17 mouse cellular contexts compared by ENCODE assay signal in genomic region chr4:58146676-58147075, GRCm38 (mm10). TPM values are rescaled to one million over a fixed set of nuclear protein-coding genes. Genes with fewer than 3 reads are reported as not detected.
DNase-seq lines count a peak whose midpoint lies in the region; ATAC-seq and TF ChIP-seq lines count a peak whose summit lies in the region.
"Had no signal": no experiment of that assay in that cellular context is flagged by ENCODE, and none has a peak within 500 bp of the region (broad histone marks: within the 10 kb centered on the region; RNA-seq: fewer than 3 reads in every experiment).

No protein-coding gene starts in this region.

- no peak overlapping the region for H3K27ac ChIP-seq in intestine, postnatal 0 days (ENCODE audit: low read depth, low read length)
- H3K27ac ChIP-seq in intestine, embryonic 15.5 days = no peak overlapping the region
- no peak overlapping the region for H3K27ac ChIP-seq in midbrain, postnatal 0 days (ENCODE audit: low read depth, low read length)
- no peak overlapping the region for H3K27ac ChIP-seq in midbrain, embryonic 14.5 days (replicated peaks; ENCODE audit: low read depth, low read length)
- H3K27ac ChIP-seq: heart, embryonic 15.5 days; hindbrain, embryonic 15.5 days; limb, embryonic 15.5 days; macrophage; neural tube, embryonic 15.5 days had no signal

- no peaks in the 10 kb centered on the region for H3K9me3 ChIP-seq in intestine, postnatal 0 days (ENCODE audit: control insufficient read depth)
- no peaks in the 10 kb centered on the region for H3K9me3 ChIP-seq in intestine, embryonic 15.5 days
- H3K9me3 ChIP-seq in midbrain, postnatal 0 days (ENCODE audit: low read length) = no peaks in the 10 kb centered on the region
- H3K9me3 ChIP-seq in midbrain, embryonic 14.5 days (ENCODE audit: control insufficient read depth, low read length) = no peaks in the 10 kb centered on the region
- H3K9me3 ChIP-seq: heart, embryonic 15.5 days; hindbrain, embryonic 15.5 days; limb, embryonic 15.5 days; neural tube, embryonic 15.5 days had no signal

- peak; percentile 35 for TF ChIP-seq CTCF in intestine, postnatal 0 days (IDR thresholded peaks at IDR 0.05; ENCODE audit: low read depth)
- peak; percentile 36; the same call in 1 of the 2 replicates for TF ChIP-seq CTCF in midbrain, postnatal 0 days (IDR thresholded peaks at IDR 0.05)
- peak; percentile 48 for TF ChIP-seq CTCF in Patski (IDR thresholded peaks at IDR 0.05)

- DNase-seq in midbrain, postnatal 0 days (ENCODE audit: low spot score) = no peak
- DNase-seq in midbrain, embryonic 14.5 days = no peak
- DNase-seq in Patski (ENCODE audit: low read depth, low spot score) = no peak
- peak; percentile 43 for DNase-seq in thymus, postnatal 4 days
- DNase-seq in kidney, adult 8-10 months = no peak
- DNase-seq: adrenal gland, adult 8-10 months; gastrocnemius, postnatal 36 days; spleen, adult 18-20 months had no signal

- H3K36me3 ChIP-seq in intestine, postnatal 0 days (ENCODE audit: control insufficient read depth, insufficient read depth) = no peaks in the 10 kb centered on the region
- H3K36me3 ChIP-seq in intestine, embryonic 15.5 days = no peaks in the 10 kb centered on the region; the same call in 1 of the 2 replicates
- no peaks in the 10 kb centered on the region for H3K36me3 ChIP-seq in midbrain, postnatal 0 days (ENCODE audit: insufficient read depth, low read length)
- no peaks in the 10 kb centered on the region for H3K36me3 ChIP-seq in midbrain, embryonic 14.5 days (ENCODE audit: control insufficient read depth, insufficient read depth, low read length)
- H3K36me3 ChIP-seq: heart, embryonic 15.5 days; hindbrain, embryonic 15.5 days; limb, embryonic 15.5 days; neural tube, embryonic 15.5 days had no signal

- ATAC-seq in intestine, postnatal 0 days = no peak
- no peak for ATAC-seq in intestine, embryonic 15.5 days
- no peak for ATAC-seq in midbrain, postnatal 0 days (ENCODE audit: low FRiP score)
- no peak for ATAC-seq in midbrain, embryonic 14.5 days (ENCODE audit: low FRiP score, low TSS enrichment)
- no peak for ATAC-seq in Patski
- ATAC-seq: forebrain, embryonic 16.5 days had no signal

- WGBS in intestine, postnatal 0 days = 95% methylated on average over 2 of the region's 2 CpGs
- WGBS in intestine, embryonic 15.5 days = 97% methylated on average over 2 of the region's 2 CpGs
- 99% methylated on average over 2 of the region's 2 CpGs for WGBS in midbrain, postnatal 0 days
- WGBS in midbrain, embryonic 14.5 days = 94% methylated on average over 2 of the region's 2 CpGs

- no peaks in the 10 kb centered on the region for H3K27me3 ChIP-seq in intestine, postnatal 0 days (replicated peaks; ENCODE audit: control insufficient read depth, insufficient read depth, low read length)
- H3K27me3 ChIP-seq in intestine, embryonic 15.5 days (replicated peaks) = no peaks in the 10 kb centered on the region
- H3K27me3 ChIP-seq in midbrain, postnatal 0 days (ENCODE audit: insufficient read depth, low read length) = no peaks in the 10 kb centered on the region
- no peaks in the 10 kb centered on the region for H3K27me3 ChIP-seq in midbrain, embryonic 14.5 days (ENCODE audit: control insufficient read depth, insufficient read depth, low read length)
- no peaks in the 10 kb centered on the region for H3K27me3 ChIP-seq in Patski
- H3K27me3 ChIP-seq: heart, embryonic 15.5 days; hindbrain, embryonic 15.5 days; limb, embryonic 15.5 days; neural tube, embryonic 15.5 days had no signal

- CTCF ChIA-PET in Patski (lab: Charles Lee) = interaction anchor here (1.1 kb wide), 1 partner anchor 22 kb away, joined by 4 read pairs; no protein-coding TSS in a partner anchor

- in situ Hi-C loops in Patski (cut with MboI; ENCODE audit: low pct_unique_long_range_greater_than_20kb) = no loop called here

- POLR2A ChIA-PET in Patski (lab: Charles Lee) = no interaction called here

- H3K4me2 ChIP-seq in intestine, postnatal 0 days (replicated peaks; ENCODE audit: low read depth) = no peak overlapping the region
- no peak overlapping the region for H3K4me2 ChIP-seq in intestine, embryonic 15.5 days (replicated peaks)
- no peak overlapping the region for H3K4me2 ChIP-seq in midbrain, postnatal 0 days (ENCODE audit: low read depth, low read length, poor library complexity, severe bottlenecking)
- H3K4me2 ChIP-seq in midbrain, embryonic 14.5 days (ENCODE audit: low read length) = no peak overlapping the region
- H3K4me2 ChIP-seq: heart, embryonic 15.5 days; hindbrain, embryonic 15.5 days; limb, embryonic 15.5 days; neural tube, embryonic 15.5 days had no signal

- no peak overlapping the region for H3K9ac ChIP-seq in intestine, postnatal 0 days (ENCODE audit: low read depth, low read length)
- no peak overlapping the region for H3K9ac ChIP-seq in intestine, embryonic 15.5 days
- H3K9ac ChIP-seq in midbrain, postnatal 0 days (replicated peaks; ENCODE audit: low read length, poor library complexity, severe bottlenecking) = no peak overlapping the region
- H3K9ac ChIP-seq in midbrain, embryonic 14.5 days (replicated peaks; ENCODE audit: low read length) = no peak overlapping the region
- H3K9ac ChIP-seq: heart, embryonic 15.5 days; hindbrain, embryonic 15.5 days; limb, embryonic 15.5 days; neural tube, embryonic 15.5 days had no signal

- H3K4me1 ChIP-seq in intestine, postnatal 0 days (replicated peaks; ENCODE audit: control insufficient read depth, insufficient read depth, low read length) = no peaks in the 10 kb centered on the region
- H3K4me1 ChIP-seq in intestine, embryonic 15.5 days (replicated peaks) = no peaks in the 10 kb centered on the region
- H3K4me1 ChIP-seq in midbrain, postnatal 0 days (ENCODE audit: insufficient read depth, low read length) = no peaks in the 10 kb centered on the region
- H3K4me1 ChIP-seq in midbrain, embryonic 14.5 days (ENCODE audit: control insufficient read depth, insufficient read depth, low read length) = no peaks in the 10 kb centered on the region
- H3K4me1 ChIP-seq: heart, embryonic 15.5 days; hindbrain, embryonic 15.5 days; limb, embryonic 15.5 days; neural tube, embryonic 15.5 days had no signal

- no peak overlapping the region for H3K4me3 ChIP-seq in intestine, postnatal 0 days (ENCODE audit: low read depth, low read length)
- no peak overlapping the region for H3K4me3 ChIP-seq in intestine, embryonic 15.5 days (replicated peaks)
- no peak overlapping the region for H3K4me3 ChIP-seq in midbrain, postnatal 0 days (ENCODE audit: low read depth, low read length)
- H3K4me3 ChIP-seq in midbrain, embryonic 14.5 days (replicated peaks; ENCODE audit: low read depth, low read length) = no peak overlapping the region
- H3K4me3 ChIP-seq: heart, embryonic 15.5 days; hindbrain, embryonic 15.5 days; limb, embryonic 15.5 days; neural tube, embryonic 15.5 days had no signal

RNA-seq across cellular contexts. Expression of gene Svep1, which starts 60.0 kb away (rescaled TPM):
- 2.0 and 2.5 TPM in 2 replicates for polyA plus RNA-seq in intestine, postnatal 0 days (2015; fragmentation: Nextera tagmentation; extraction: Ambion mirVana)
- 6.2 and 6.3 TPM in 2 replicates for polyA plus RNA-seq in intestine, embryonic 15.5 days (2015; fragmentation: Nextera tagmentation; extraction: Ambion mirVana)
- 5.7 and 5.9 TPM in 2 replicates for total RNA-seq in midbrain, postnatal 0 days (2014; rRNA removed)
- 0.75 and 0.85 TPM in 2 replicates for polyA plus RNA-seq in midbrain, postnatal 0 days (2015; fragmentation: Nextera tagmentation; extraction: Ambion mirVana)
- 0.46 and 0.92 TPM in 2 replicates for polyA plus RNA-seq in midbrain, embryonic 14.5 days (2014; fragmentation: Nextera tagmentation; extraction: Ambion mirVana)
- polyA plus RNA-seq in Patski (2021) = 1.6 TPM
- total RNA-seq: monocyte, adult 5-6 weeks had no signal
- polyA plus RNA-seq: macrophage had no signal
